Mouse (Mus musculus) liver, postnatal 0 days (tissue): Measurements from ENCODE around the gene Pycard.

Experiments
- CTCF ChIP-seq: sonication (generic); IDR thresholded peaks from 2 replicates; pipeline ENCODE4 v1.5.1; 2016; ENCODE audit warnings: antibody characterized with exemption, low read depth
- EP300 ChIP-seq: IDR thresholded peaks from 2 replicates; pipeline ENCODE4 v1.6.1; 2016; ENCODE audit warnings: antibody characterized with exemption, low read depth, mild to moderate bottlenecking

DNA sequence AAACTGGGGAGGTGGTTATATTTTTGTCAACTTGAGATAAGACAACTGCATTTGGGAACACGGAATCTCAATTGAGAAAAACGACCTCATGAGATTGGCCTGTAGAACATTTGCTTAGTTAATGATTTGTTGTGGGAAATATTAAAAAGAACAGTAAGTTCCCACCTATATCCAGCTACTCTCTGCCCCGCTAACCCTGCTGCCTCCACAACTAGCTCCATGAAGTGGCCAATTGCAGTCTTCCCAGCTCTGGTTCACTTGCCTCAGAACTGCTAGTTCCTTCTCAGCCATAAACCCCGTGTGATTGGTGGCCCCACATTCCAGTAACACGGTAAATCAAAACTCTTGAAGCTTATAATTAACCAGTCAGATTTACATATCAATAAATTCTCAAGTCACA, 34.3 kb downstream of the Pycard start:
- TF ChIP-seq CTCF (no peak), EP300 (no peak)
